Mouse (Mus musculus) limb, embryonic 15.5 days (tissue): ENCODE results near the gene Pja2. TPM values are rescaled to one million over a fixed set of nuclear protein-coding genes. Genes with fewer than 3 reads are reported as not detected.

Experiments
- ATAC-seq: fragments of 200-750 bp; cut with Nextera tagmentation; 2 replicates; pipeline ENCODE4 v1.8.0; 2017; ENCODE audit warnings: low read depth, moderate TSS enrichment; ENCODE audit not compliant: insufficient number of reproducible peaks, low FRiP score, low TSS enrichment
- H3K27ac ChIP-seq: fragments of 300-500 bp; sonication (generic); 2 replicates; pipeline ENCODE4 v1.5.1; 2015; ENCODE audit warnings: moderate library complexity, mild to moderate bottlenecking, inconsistent platforms
- H3K27me3 ChIP-seq: fragments of 300-500 bp; sonication (generic); 2 replicates; pipeline ENCODE4 v1.6.1; 2015; ENCODE audit warnings: inconsistent platforms
- H3K36me3 ChIP-seq: fragments of 300-500 bp; sonication (generic); 2 replicates; pipeline ENCODE4 v1.6.1; 2015; ENCODE audit warnings: inconsistent platforms
- H3K4me1 ChIP-seq: fragments of 300-500 bp; sonication (generic); 2 replicates; pipeline ENCODE4 v1.6.1; 2015; ENCODE audit warnings: inconsistent platforms
- H3K4me2 ChIP-seq: fragments of 300-500 bp; sonication (generic); 2 replicates; pipeline ENCODE4 v1.6.1; 2015; ENCODE audit warnings: mild to moderate bottlenecking, inconsistent platforms
- H3K4me3 ChIP-seq: fragments of 300-500 bp; sonication (generic); 2 replicates; pipeline ENCODE4 v1.5.1; 2015; ENCODE audit warnings: mild to moderate bottlenecking, inconsistent platforms
- H3K9ac ChIP-seq: fragments of 300-500 bp; sonication (generic); 2 replicates; pipeline ENCODE4 v1.6.1; 2015; ENCODE audit warnings: inconsistent platforms
- H3K9me3 ChIP-seq: fragments of 300-500 bp; sonication (generic); 2 replicates; pipeline ENCODE4 v1.6.1; 2016; ENCODE audit warnings: inconsistent platforms
- WGBS: fragments of 180-500 bp; shearing (Covaris S2); methylation state at CpG from one replicate; pipeline ENCODE4 v1.1.7; 2015; 5-methylcytosine and 5-hydroxymethylcytosine counted together
- polyA plus RNA-seq: library from polyadenylated mRNA; unstranded; fragments of >200 nt; fragmentation: Nextera tagmentation; extraction: Ambion mirVana; gene quantifications from 2 replicates; pipeline ENCODE4 v1.2.1, GENCODE M21; 2015

Gene Pja2
- 74.5 and 87.7 TPM in 2 replicates for polyA plus RNA-seq

DNA sequence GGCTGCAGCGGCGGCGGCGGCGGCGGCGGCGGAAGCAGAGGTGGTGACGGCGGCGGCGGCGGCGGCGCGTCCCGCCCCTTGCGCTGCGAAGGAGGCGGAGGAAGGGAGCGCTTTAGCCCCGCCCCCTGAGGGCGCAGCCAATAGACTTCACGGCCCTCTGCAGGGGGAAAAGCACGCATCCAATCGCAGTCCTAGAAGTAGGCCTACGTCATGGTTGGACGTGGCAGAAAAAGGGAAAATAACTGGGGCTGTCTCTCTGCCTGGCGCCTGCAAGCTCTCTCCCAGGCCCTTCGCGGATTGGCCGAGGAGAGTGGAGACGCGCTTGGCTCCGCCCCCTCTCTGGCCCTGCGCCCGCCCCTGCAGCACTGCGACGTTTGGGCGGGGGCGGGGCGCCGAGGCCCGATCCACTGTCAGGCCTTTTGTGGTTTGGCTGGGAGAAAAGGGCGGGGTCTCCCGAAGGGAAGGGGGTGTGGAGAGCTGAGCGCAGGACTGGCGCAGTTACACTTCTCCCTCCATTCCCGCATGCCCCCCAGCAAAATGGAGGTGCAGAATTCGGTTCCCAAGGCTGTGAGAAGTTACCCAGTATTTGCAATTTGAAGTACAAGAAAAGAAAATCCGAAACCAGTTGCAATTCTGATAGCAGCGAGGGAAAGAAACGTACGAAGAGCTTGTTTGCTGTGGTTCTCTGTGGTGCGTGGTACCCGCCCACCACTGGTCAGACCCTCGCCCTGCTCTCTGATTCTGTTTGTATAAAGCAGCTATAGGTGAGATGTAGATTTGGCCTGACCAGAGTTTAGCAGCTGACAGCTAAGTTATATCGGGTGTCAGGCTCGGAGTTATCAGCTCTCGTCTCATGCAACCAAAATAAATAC is at the start of gene Pja2:
Gene Pja2 (minus strand): TSS at position 19 of the 872 bp plus-strand sequence.
- peak within 1 kb of the TSS; percentile 98 for H3K9ac ChIP-seq
- H3K4me3 ChIP-seq = peak within 1 kb of the TSS; percentile 99
- H3K4me1 ChIP-seq = no peaks in the 10 kb centered on the region
- no peaks in the 10 kb centered on the region for H3K27me3 ChIP-seq
- WGBS = under 1% methylated on average over 35 of the region's 60 CpGs
- peak within 1 kb of the TSS; percentile 98 for H3K27ac ChIP-seq
- 0 out of 2 replicates have a peak, but pooled peaks cover 3% of the 10 kb centered on the region for H3K36me3 ChIP-seq
- H3K4me2 ChIP-seq = peak within 1 kb of the TSS; percentile 76
- no peaks in the 10 kb centered on the region for H3K9me3 ChIP-seq
- ATAC-seq = peak; percentile 100

DNA sequence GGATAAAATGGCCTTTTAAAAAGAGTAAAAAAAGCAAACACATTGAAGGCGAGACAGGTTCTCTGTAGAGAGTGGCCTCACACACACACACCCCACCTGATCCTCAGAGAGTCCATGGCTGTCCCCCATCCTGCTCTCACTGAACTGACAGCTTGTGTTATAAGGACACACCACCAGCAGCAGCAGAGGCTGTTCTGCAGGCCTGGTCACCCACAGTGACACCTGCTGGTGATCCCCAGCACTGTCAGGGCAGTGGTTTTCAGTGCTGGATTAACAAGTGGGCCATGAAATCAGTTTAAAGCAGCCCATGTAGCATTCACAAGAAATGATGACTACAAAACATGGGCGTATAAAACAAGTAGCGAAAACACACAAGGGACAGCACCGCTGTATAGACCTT is 43.6 kb upstream of the Pja2 start:
- Histone ChIP-seq H3K4me3 (no peak overlapping the region), H3K36me3 (no peaks in the 10 kb centered on the region), H3K27me3 (no peaks in the 10 kb centered on the region), H3K9ac (no peak overlapping the region), H3K9me3 (no peaks in the 10 kb centered on the region), H3K4me2 (no peak overlapping the region), H3K4me1 (no peaks in the 10 kb centered on the region), H3K27ac (no peak overlapping the region)
- 0 out of 2 replicates have a peak, but pooled peaks have one; percentile 19 for ATAC-seq
- 71% methylated on average over 4 of the region's 4 CpGs for WGBS

DNA sequence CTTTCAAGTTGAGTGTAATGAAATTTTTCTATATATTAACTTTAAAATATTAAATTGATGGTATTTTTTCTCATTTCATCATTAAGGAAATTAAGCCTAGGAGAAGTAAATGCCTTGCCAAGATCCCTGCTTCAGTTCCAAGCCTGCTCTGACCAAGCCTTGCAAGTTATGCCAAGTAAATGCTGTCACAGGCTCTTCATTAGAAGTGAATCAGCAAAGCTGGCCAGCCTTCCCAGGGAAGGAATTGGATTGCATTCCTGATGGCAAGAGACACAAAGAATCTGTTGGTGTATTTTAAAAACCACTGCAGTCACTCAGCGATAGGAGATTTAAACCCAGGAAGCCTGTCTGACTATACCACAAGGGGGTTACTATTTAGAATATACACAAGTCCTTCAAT is 32.0 kb upstream of the Pja2 start:
- 59% methylated on average over 1 of the region's 1 CpGs for WGBS
- H3K27ac ChIP-seq = no peak overlapping the region
- no peaks in the 10 kb centered on the region for H3K9me3 ChIP-seq
- H3K36me3 ChIP-seq = no peaks in the 10 kb centered on the region
- H3K27me3 ChIP-seq = no peaks in the 10 kb centered on the region
- ATAC-seq = no peak
- H3K4me2 ChIP-seq = no peak overlapping the region
- H3K4me1 ChIP-seq = no peaks in the 10 kb centered on the region
- no peak overlapping the region for H3K9ac ChIP-seq
- H3K4me3 ChIP-seq = no peak overlapping the region

DNA sequence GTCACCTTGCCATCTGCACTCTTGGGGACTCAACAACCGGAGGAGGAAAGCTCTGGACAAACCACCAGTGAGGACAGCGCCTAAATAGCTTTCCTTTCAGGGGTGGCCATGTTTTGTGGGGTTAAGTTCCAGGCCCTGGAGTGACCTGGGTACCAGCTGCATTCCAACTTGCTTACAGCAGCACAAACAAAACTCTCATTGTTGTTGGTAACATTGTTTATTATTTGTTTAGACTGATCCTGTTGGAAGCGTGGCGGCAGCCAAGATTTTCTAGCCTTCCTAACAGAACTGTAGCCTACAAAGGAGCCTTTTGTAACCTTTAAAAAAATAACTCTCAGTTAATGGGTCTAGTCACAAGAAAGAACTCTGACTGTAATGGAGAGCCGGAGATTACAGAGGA is 30.9 kb upstream of the Pja2 start:
- no peaks in the 10 kb centered on the region for H3K36me3 ChIP-seq
- no peak overlapping the region for H3K27ac ChIP-seq
- no peak overlapping the region for H3K9ac ChIP-seq
- 70% methylated on average over 5 of the region's 5 CpGs for WGBS
- H3K4me1 ChIP-seq = no peaks in the 10 kb centered on the region
- no peak for ATAC-seq
- no peaks in the 10 kb centered on the region for H3K27me3 ChIP-seq
- H3K9me3 ChIP-seq = no peaks in the 10 kb centered on the region
- no peak overlapping the region for H3K4me3 ChIP-seq
- H3K4me2 ChIP-seq = no peak overlapping the region

DNA sequence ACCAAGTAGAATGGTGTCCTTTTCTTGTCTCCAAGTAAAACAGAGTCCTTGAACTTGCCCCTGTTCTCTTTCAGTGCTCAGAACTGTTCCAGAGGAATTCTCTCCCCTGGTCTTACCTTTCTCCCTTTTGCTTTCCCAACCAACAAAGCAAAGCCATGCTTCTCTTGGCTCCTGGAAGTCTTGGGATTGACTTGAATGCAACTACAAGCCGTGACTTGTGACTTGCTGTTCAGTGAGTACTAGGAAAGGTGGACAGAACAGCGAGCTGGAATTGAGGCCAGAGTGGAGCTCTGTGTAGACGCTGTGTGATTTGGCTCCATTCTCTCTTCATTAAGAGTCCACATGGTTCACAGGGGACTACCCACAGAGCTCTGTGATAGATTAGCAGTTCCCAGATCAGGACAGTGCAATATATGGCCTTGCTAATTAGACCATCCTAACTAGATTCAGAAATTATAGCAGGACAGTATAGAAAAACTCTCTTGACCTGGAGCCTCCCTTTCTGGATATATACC is 30.3 kb upstream of the Pja2 start:
- 68% methylated on average over 3 of the region's 3 CpGs for WGBS
- Histone ChIP-seq H3K9ac (no peak overlapping the region), H3K9me3 (no peaks in the 10 kb centered on the region), H3K36me3 (no peaks in the 10 kb centered on the region), H3K27ac (no peak overlapping the region), H3K4me1 (no peaks in the 10 kb centered on the region), H3K27me3 (no peaks in the 10 kb centered on the region), H3K4me3 (no peak overlapping the region), H3K4me2 (no peak overlapping the region)
- no peak for ATAC-seq

DNA sequence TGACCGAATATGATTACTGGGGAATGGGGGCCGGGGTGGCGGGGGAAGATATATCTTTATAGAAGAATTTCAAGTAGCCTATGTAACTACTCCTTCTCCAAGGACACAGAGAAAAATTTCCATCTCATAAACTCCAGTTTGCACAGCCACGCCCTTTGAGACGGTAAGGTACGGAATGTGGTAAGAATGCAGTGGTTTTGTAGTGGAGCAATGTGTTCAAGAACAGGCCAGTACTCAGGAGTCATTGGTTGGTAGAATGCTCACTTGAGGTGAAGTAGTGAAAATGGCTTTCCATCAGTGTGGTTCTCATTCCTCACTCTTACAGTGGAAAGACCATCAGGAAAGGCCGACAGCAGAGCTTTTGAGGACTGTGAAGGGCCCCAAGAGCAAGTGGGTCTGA is 22.2 kb upstream of the Pja2 start:
- Histone ChIP-seq H3K9ac (no peak overlapping the region), H3K9me3 (no peaks in the 10 kb centered on the region), H3K4me1 (no peaks in the 10 kb centered on the region), H3K27me3 (no peaks in the 10 kb centered on the region), H3K27ac (no peak overlapping the region), H3K36me3 (no peaks in the 10 kb centered on the region), H3K4me2 (no peak overlapping the region), H3K4me3 (no peak overlapping the region)
- 92% methylated on average over 7 of the region's 7 CpGs for WGBS
- ATAC-seq = no peak

DNA sequence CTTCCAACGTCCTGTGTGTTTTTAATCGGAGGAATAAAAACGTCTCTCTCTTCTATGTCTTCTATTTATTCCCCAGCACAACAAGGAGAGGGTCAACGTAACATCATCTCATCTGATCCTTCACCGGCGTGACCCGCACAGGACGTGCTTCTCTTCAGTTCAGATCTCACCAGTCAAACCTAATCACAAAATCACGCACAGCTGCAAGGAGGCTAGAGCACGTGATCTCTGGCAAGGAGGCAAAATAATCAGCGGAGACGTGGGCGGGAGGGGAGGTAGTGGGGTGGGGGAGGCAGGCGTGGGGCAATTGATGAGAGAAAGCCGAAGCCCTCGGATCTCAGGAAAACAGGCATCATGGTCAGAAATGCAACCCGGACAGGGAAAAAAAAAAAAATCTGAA is 14.4 kb upstream of the Pja2 start:
- 18% methylated on average over 17 of the region's 17 CpGs for WGBS
- Histone ChIP-seq H3K4me3 (peak overlapping the region; percentile 12), H3K4me1 (peaks cover 4% of the 10 kb centered on the region; the same call in 1 of the 2 replicates), H3K9ac (no peak overlapping the region), H3K9me3 (no peaks in the 10 kb centered on the region), H3K4me2 (peak overlapping the region; percentile 37), H3K27me3 (no peaks in the 10 kb centered on the region), H3K36me3 (no peaks in the 10 kb centered on the region), H3K27ac (no peak overlapping the region)
- ATAC-seq = no peak

DNA sequence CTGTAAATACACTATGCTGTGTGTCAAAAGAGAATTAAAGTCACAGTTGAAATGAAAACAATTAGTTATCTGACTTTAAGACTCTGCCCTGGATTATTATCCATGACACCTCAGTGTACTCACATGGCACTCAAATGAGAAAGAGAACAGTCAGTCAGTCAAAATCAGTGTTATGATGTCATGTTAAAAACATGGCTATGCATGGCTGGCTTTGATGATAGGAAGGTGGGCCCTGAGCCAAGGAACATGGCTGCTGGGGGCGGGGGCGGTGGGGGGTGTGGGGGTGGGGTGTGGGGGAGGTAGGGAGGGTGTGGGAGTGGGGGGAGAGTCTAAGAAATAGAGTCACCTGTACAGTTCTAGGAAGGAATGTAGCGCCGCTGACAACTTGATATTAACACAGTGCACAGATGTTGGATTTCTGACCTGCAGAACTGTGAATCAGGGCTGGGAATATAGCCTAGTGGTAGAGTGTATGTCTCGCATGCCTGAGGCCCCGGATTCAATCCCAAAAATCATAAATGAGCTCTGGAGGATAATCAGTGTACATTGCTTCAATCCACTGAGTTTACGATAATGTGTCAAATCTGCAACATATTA is 13.0 kb upstream of the Pja2 start:
- Histone ChIP-seq H3K36me3 (no peaks in the 10 kb centered on the region), H3K27ac (no peak overlapping the region), H3K9me3 (no peaks in the 10 kb centered on the region), H3K4me2 (no peak overlapping the region), H3K4me3 (no peak overlapping the region), H3K4me1 (peaks cover 4% of the 10 kb centered on the region; the same call in 1 of the 2 replicates), H3K9ac (no peak overlapping the region), H3K27me3 (no peaks in the 10 kb centered on the region)
- 53% methylated on average over 7 of the region's 7 CpGs for WGBS
- ATAC-seq = no peak

DNA sequence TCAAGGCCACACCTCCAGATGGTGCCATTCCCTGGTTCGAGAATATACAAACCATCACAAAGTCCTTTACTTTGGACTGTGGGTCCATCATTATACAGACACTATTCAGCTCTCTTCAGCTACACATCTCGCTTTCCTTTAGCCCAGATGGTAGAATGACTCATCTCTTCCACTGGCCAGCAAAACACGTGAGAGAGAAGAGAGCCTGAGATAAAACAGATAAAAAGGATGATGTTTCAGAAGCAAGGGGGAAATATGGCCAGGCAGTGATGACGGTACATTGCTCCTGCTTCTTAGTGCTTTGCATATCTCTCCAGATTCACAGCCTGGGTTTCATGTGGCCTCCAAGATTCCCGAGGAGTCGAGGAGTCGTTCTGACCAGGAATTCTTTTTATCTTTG is 10.0 kb upstream of the Pja2 start:
- Histone ChIP-seq H3K9ac (no peak overlapping the region), H3K27me3 (no peaks in the 10 kb centered on the region), H3K4me3 (no peak overlapping the region), H3K36me3 (no peaks in the 10 kb centered on the region), H3K9me3 (no peaks in the 10 kb centered on the region), H3K4me2 (no peak overlapping the region), H3K4me1 (peaks cover 4% of the 10 kb centered on the region; the same call in 1 of the 2 replicates), H3K27ac (no peak overlapping the region)
- 72% methylated on average over 7 of the region's 7 CpGs for WGBS
- no peak for ATAC-seq

DNA sequence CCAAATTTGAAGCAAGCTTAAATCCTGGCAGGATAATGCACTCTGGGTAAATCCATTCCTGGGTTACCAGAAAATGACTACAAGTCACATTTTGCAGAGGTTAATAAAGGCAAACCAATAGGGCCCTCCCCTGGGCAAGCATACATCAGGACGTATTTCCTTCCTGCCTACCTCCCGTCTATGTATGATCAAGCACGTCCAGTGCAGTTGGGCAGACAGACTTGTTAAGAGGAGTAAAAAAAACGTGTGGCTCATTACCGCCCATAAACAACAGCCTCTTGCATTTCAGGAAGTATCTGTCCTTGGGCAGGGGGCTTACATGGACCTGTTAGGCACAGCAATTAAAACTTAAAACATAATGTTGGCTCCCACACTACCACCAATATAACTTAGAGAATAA is 8.0 kb upstream of the Pja2 start:
- H3K4me2 ChIP-seq = no peak overlapping the region
- no peaks in the 10 kb centered on the region for H3K9me3 ChIP-seq
- 19% methylated on average over 5 of the region's 5 CpGs for WGBS
- H3K27me3 ChIP-seq = no peaks in the 10 kb centered on the region
- no peak overlapping the region for H3K4me3 ChIP-seq
- no peak overlapping the region for H3K27ac ChIP-seq
- no peak for ATAC-seq
- no peak overlapping the region for H3K9ac ChIP-seq
- no peaks in the 10 kb centered on the region for H3K4me1 ChIP-seq
- no peaks in the 10 kb centered on the region for H3K36me3 ChIP-seq

DNA sequence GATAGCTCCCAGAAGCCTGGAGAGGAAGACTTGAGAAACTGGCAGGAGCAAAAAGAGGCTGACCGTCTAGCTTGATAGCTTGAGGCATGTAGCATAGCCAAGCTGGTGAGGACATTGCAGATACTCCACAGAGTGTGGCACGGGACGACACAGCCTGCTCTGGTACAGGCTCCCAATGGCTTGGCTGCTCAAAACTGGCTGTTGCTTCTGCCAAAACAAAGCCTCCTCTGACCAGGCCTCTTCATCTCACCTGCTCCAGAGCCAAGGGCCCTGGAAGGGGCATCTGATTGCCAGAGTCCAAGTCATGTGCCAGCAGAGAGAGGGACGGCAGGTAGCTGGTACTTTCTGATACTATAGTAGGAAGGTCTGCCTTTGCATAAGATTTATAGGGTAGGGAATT is 5.5 kb upstream of the Pja2 start:
- no peaks in the 10 kb centered on the region for H3K36me3 ChIP-seq
- 80% methylated on average over 4 of the region's 4 CpGs for WGBS

DNA sequence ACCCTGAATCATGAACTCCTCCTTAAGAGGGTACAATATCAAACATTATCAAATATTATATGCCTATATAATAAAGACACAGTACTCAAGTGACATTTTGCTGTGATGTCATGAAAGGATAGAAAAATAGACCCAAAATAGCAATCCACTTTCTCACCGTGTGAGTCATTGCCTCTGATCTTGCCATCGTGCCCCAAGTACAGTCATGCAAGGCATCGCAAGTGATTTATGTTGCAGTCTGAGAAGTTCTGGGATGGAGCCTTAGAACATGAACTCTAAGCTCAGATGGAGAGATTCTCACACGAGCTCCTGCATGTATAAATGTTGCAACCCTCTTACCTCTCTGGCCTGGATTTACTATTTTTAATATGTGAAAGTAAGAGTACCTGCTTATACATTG is 2.2 kb upstream of the Pja2 start:
- H3K4me2 ChIP-seq = no peak overlapping the region
- WGBS = 80% methylated on average over 4 of the region's 4 CpGs
- no peaks in the 10 kb centered on the region for H3K9me3 ChIP-seq
- no peak overlapping the region for H3K4me3 ChIP-seq
- H3K36me3 ChIP-seq = no peaks in the 10 kb centered on the region
- ATAC-seq = no peak
- no peaks in the 10 kb centered on the region for H3K4me1 ChIP-seq
- H3K27me3 ChIP-seq = no peaks in the 10 kb centered on the region
- no peak overlapping the region for H3K27ac ChIP-seq
- H3K9ac ChIP-seq = no peak overlapping the region

More for the DNA sequence above, 5.5 kb upstream of the Pja2 start:
- Histone ChIP-seq H3K4me3 (no peak overlapping the region), H3K27me3 (no peaks in the 10 kb centered on the region), H3K9me3 (no peaks in the 10 kb centered on the region), H3K4me2 (no peak overlapping the region), H3K27ac (no peak overlapping the region), H3K4me1 (no peaks in the 10 kb centered on the region), H3K9ac (no peak overlapping the region)
- ATAC-seq = no peak
